Mouse (Mus musculus): ENCODE data around the gene Lims1.

- TF ChIP-seq CTCF (conservative IDR thresholded peaks at IDR 0.05 in 1 of 2, IDR thresholded peaks at IDR 0.05 in 1 of 2; ENCODE audit: low read depth in 2 of 2, low read length in 2 of 2) = no peak
- TF ChIP-seq POLR2A (IDR thresholded peaks at IDR 0.05; ENCODE audit: low read depth, low read length) = no peak
- no peak for TF ChIP-seq PAX5 (IDR thresholded peaks at IDR 0.05; ENCODE audit: low read length)
- TF ChIP-seq MAFK (IDR thresholded peaks at IDR 0.05; ENCODE audit: insufficient replicate concordance, low read length) = no peak
- TF ChIP-seq EP300 (IDR thresholded peaks at IDR 0.05; ENCODE audit: low read length) = no peak
- TF ChIP-seq NRF1 (IDR thresholded peaks at IDR 0.05; ENCODE audit: low read depth, low read length) = no peak
- TF ChIP-seq SMC3 (IDR thresholded peaks at IDR 0.05; ENCODE audit: low read depth, low read length) = no peak
- TF ChIP-seq ZMIZ1 (IDR thresholded peaks at IDR 0.05; ENCODE audit: low read depth, low read length) = no peak
- no peak for TF ChIP-seq CHD2 (IDR thresholded peaks at IDR 0.05; ENCODE audit: low read length)
- no peak for TF ChIP-seq RAD21 (IDR thresholded peaks at IDR 0.05; ENCODE audit: low read depth, low read length)
- no peak for TF ChIP-seq GABPA (IDR thresholded peaks at IDR 0.05; ENCODE audit: insufficient replicate concordance, low read depth, low read length)
- no peak for TF ChIP-seq JUND (conservative IDR thresholded peaks at IDR 0.05; ENCODE audit: low read depth, low read length)
Observed at GRCm38 (mm10) chr10:58383282-58383681, 60.0 kb downstream of the Lims1 start.
